Mouse (Mus musculus) heart, postnatal 0 days (tissue): ENCODE data around the gene Fam53b.

Experiments
- CTCF ChIP-seq: IDR thresholded peaks from 2 replicates; pipeline ENCODE4 v1.5.1; 2016; ENCODE audit warnings: antibody characterized with exemption, control low read depth, low read depth
- EP300 ChIP-seq: IDR thresholded peaks from 2 replicates; pipeline ENCODE4 v1.6.1; 2016; ENCODE audit warnings: antibody characterized with exemption, low read depth

GRCm38 (mm10) chr7:132675922-132676321 lies 137.8 kb downstream of the Fam53b start:
- TF ChIP-seq EP300 (no peak), CTCF (no peak)
